Mouse (Mus musculus): ENCODE data around the gene Plekhh1. TPM values are rescaled to one million over a fixed set of nuclear protein-coding genes. Genes with fewer than 3 reads are reported as not detected.
"Not testable (repeated sequence)": the region's sequence is repeated elsewhere in the genome, so short reads cannot be mapped to it uniquely, and the experiment has no call there.

The Plekhh1 gene
- under 1 TPM in 1 of 2 experiments, not detected in 1; 0.12 TPM for polyA plus RNA-seq (2017; shearing (Covaris generic))

- ATAC-seq: peak; percentile 71
Observed at GRCm38 (mm10) chr12:79028911-79029861, at the start of gene Plekhh1. TSS of gene Plekhh1 (plus strand) at chr12:79029163.

- ATAC-seq: peak; percentile 95
Observed at GRCm38 (mm10) chr12:78980683-78981091, 48.3 kb upstream of the Plekhh1 start.

GRCm38 (mm10) chr12:78981131-78981530 is 47.8 kb upstream of the Plekhh1 start:
- ATAC-seq: peak; percentile 16

DNA sequence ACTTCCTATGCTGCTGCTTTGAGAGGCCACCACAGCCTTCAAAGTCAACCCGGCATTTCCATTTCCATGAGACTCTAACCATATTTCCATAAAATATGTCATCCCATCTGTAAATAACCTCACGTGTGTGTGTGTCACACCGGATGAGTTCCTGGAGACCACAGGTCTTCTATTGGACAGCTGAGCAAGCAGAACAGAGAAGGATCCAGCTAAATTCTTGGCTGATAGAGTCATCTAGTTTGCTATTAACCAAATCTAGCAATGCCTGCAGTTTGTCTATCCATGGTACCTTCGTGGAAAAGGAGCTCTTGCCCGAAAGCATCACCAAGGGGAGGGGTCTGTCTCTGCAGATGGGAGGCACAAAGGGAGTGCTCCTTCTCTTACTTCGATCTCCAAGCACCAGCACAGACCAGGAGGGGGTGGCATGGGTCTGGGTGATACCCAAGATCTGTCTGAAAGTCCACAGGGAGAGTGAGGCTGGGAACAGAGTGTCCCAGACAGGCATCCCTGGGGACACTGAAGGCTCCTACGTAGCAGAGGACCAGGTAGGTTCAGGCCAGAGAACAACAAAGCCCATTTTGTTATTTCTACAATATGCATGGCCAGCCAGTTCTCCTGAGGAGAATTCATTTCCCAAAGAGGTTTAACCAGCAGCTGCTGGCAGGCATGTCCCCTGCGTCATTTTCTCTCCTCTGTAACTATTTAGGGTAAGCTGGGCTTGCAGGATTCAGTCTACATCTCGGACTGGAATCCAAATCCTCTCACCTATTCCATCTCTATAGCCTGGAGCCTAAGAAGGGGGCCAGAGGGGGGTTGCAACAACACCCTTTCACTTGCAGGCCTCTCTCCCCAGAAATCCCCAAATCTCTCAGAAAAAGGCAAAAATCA is 46.8 kb upstream of the Plekhh1 start:
- no peak for ATAC-seq

GRCm38 (mm10) chr12:78983296-78984034 is 45.5 kb upstream of the Plekhh1 start:
- no peak for ATAC-seq

DNA sequence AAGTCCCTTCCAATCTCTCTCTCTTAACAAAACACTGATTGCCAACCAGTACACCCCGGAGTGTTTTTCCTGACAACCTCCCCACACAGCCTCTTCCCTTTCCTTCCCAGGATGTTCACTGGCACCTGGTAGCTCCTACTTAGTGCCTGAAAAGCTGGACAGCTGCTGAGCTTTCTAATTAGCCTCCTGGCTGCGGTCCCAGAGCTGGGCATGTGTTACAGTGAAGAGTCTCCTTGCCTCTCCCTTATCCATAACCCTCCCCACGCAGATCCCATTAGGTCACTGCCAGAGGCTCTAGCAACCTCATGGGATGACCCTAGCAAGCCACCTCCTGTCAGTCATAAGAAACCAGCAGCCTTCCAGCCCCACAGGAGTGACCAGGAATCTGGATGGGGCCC is 44.9 kb upstream of the Plekhh1 start:
- ATAC-seq: no peak

DNA sequence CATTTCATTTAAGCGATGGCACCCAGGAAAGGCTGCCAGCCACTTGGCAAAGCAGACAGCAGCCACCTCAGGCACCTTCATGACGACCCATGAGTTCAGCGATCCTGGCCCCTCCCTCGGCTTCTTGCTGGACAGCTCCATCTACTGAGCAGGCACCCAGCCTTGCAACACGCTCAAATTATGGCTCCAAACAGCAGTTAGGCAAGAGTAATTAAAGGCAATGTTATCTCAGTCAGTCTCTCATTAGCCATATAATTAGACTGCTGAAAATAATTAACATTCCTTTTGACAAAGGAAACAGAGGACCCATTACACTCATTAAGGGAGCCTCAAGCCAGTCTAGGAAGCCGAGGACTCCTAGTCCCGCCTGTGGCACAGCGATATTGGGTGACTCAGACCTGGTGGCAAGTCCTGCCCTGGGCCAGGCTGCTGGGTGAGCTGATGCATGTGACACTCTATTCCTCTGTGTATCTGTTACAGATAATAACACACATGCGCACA is 41.3 kb upstream of the Plekhh1 start:
- no peak for ATAC-seq

DNA sequence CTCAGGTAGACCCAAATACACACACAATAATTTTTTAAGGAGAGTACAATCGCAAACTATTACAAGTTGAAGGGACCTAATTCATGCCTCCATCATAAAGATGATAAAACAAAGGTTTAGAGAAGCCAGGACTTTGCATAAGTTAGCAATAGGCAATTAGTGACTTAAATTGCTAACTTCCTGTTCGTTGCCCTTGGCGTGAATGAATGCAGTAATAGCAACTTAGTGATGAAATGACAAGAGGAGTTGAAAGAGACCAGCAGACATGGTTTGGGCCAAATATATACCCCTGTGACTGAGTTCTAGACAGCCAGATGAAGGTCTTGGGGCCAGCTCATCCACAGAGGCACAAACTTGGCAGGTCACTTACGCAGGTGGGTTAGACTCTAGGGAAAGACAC is 32.7 kb upstream of the Plekhh1 start:
- ATAC-seq: no peak

DNA sequence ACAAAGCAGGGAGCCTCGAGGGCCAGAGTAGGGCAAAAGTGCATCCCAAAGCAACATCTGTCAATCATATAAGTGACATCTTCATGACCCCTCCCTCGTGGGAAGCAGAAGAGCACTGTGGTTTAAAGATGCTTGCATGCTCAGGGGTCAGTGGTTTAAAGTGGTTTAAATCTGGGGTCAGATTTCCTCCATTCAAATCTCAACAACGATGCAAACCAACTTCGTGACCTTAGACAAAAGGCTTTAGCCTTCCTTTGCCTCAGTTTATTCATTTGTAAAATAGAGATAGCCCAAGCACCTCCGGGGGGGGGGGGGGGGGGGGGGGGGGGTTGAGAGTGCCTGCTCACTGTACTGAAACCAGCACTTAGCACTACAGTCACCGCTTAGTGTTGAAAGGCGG is 32.3 kb upstream of the Plekhh1 start:
- no peak for ATAC-seq

DNA sequence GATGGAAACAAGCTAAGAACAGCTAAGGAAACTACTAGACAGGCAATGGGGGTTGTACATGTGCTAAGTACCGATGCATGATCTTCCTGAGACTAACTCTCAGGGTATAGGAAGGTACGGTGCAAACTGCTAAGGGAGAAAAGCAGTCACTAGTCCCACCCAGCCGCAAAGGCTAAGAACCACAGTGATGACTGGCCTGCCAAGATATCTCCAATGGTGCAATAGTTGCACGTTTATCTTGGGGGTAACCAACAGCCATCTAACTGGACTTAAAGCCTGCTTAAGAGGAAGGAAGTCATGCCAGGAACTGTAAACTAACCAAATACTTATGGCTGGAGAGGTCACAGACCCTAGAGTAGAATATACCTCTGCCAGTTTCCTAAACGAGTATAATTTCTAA is 26.6 kb upstream of the Plekhh1 start:
- no peak for ATAC-seq

GRCm38 (mm10) chr12:79002978-79003377 is 26.0 kb upstream of the Plekhh1 start:
- ATAC-seq: no peak

DNA sequence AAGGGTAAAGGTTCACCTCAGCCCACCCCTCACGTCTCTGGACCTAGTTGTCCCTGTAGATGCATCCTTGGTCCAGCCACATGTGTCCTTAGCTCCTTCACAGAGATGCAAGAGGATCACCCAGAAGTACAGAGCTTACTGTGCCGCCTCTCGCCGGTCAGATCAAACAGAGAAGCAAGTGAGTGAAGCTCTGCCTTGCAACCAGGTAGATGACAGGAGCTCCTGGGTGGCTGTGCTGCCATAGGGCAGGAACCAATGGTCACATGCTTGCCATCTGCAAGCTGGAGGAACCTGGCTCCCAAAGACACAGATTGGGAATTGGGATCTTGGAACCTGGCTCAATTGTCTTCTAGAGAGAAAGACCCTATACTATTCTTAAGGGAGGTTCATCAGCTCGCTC is 23.5 kb upstream of the Plekhh1 start:
- no peak for ATAC-seq

DNA sequence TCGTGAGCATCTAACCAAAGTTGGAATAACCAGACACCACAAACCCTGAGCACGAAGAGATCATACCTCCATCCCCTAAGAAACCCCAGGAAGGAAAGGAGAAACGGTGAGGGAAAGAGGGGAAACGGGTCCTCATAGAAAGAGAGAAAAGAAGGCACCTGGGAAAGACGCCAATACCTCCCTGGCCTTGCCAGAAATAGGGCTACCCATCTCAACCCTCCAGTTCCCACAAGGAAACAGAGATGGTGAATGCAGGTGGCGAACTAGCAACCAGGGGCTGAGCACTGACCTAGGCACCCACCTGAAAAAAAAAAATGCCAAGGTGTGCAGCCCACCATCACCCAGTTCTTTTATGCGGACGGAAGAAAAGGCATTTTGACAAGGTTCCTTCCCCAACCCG is 22.9 kb upstream of the Plekhh1 start:
- ATAC-seq: no peak

DNA sequence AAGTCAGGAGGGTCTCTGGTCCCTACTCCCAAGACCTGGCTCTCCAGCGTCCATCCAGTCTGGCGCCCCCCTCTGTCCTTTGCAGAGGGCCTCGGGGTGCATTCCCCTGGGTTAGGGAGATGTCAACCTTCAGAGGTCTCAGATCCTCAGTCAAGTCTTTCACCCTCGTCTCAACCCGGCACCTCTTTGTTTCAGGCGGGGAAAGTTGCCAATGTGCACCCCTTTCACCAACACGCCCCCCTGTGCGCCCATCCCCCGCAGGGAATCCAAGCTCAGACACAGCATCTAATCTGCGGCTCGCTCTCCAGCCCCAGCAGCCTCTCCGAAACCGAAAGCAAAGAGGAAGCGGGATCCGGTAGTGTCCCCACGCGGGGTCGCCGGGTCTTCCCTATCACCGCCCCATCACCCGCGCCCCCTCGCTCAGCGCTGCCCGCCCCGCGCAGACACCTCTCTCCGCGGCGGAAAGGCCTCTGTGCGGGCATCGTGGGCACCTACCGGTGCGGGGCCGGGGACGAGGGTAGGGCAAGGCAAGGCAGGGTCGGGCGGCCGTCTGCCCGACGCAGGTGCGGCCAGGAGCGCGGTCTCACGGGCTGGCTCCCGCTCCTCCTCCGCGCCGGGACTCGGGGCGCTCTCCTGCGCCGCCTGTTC is 22.4 kb upstream of the Plekhh1 start:
- ATAC-seq: peak; percentile 81

DNA sequence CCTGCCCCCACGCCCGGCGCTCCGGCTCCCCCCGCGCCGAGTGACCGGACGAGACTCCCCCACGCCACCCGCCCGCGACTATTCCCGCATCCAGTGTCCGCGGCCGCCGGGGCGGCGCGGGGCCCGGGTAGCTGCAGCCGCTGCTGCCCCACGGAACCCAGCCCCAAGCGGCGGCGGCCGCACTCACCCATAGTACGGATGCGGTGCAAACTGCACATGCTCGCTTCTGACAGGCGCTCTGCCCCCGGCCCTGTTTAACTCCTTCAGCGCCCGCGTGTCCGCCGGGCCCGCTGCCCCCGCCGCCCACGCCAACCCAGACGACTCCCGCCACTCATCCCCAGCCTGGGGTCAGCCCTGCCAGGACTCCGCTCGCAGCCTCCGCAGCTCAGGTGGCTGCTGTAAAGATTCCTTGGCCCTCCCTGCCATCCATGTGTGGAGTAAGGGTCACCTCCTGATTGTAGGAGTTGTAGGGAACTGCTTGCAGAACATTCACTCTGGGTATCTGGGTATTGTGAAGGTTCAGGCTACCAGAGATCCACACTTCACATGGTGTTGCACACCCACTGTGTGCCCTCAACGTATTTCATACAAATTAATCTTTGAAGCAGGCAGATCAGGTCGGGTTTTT is 21.7 kb upstream of the Plekhh1 start, which contains the start of gene Tmem229b:
TSS of gene Tmem229b (minus strand) at position 502 of the 628 bp plus-strand sequence.
- ATAC-seq: peak; percentile 74

DNA sequence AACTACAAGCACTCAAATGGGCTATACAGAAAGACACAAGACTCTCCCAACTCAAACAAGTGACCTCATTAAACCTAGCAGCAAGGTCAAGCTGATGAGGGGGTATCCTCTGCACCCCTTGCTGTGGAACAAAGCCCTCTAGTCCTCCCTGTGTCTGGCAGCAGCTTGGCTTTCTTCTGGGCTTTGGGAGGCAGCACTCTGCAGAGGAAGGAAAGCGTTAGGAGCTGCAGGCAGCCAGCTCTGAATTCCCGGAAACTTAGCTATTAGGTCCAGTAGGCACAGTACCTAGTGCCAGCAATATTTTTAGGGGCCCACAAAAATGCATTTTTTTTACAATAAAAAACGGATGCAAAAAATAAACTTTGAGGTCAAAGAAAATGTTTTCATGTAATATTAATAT is 18.4 kb upstream of the Plekhh1 start:
- no peak for ATAC-seq

GRCm38 (mm10) chr12:79016109-79016508 is 12.9 kb upstream of the Plekhh1 start:
- ATAC-seq: no peak

GRCm38 (mm10) chr12:79017994-79018399 is 11.0 kb upstream of the Plekhh1 start:
- ATAC-seq: peak; percentile 64

DNA sequence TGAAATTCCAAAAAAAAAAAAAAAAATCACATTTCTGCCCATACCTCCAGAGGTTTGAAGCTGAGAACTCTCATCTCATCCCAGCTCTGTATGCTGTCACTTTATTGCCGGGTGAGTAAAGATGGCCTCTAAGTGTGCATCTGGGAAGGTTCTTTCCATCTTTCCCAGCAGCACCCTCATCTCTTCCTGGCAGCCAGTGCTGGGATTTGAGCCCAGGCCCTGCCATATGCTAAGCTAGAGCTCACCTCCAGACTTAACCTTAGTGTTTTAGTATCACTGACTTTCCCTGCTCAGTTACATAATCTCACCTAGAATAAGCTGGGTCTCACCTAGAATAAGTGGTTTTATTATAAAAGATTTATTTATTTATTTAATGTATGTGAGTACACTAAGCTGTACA is 7.1 kb upstream of the Plekhh1 start:
- no peak for ATAC-seq

- ATAC-seq: no peak
Observed at GRCm38 (mm10) chr12:79022882-79023281, 6.1 kb upstream of the Plekhh1 start.

- ATAC-seq: not testable (repeated sequence)
Observed at GRCm38 (mm10) chr12:79027526-79027925, 1.4 kb upstream of the Plekhh1 start.

Data from CD4-positive, CD25-positive, alpha-beta regulatory T cell, adult 4 months (primary cell).